Mouse (Mus musculus) effector memory CD4-positive, alpha-beta T cell, adult 5 months (primary cell): Measurements from ENCODE around the gene Rabgap1. TPM values are rescaled to one million over a fixed set of nuclear protein-coding genes. Genes with fewer than 3 reads are reported as not detected.

Experiments
- polyA plus RNA-seq: library from polyadenylated mRNA; unstranded; fragments of 100-300 nt; shearing (Covaris generic); gene quantifications from one replicate; pipeline ENCODE4 v1.2.1, GENCODE M21; 2017

The Rabgap1 gene
- polyA plus RNA-seq, result 49.4 TPM

GRCm38 (mm10) chr2:37442611-37443591 is at the start of gene Rabgap1, which contains the start of the genes Zbtb26 and Zbtb6:
Gene Rabgap1 (plus strand): TSS chr2:37443279.
Gene Zbtb26 (minus strand): TSS chr2:37443135.
Gene Zbtb6 (minus strand): TSS chr2:37443171.

GRCm38 (mm10) chr2:37422306-37423304 is 20.5 kb upstream of the Rabgap1 start, which contains the start of gene Rc3h2:
Gene Rc3h2 (minus strand): TSS chr2:37422903.

GRCm38 (mm10) chr2:37516030-37516710 is 73.1 kb downstream of the Rabgap1 start, which contains the start of gene Gpr21:
Gene Gpr21 (plus strand): TSS chr2:37516332.

Other genes starting within 250 kb of the Rabgap1 start
- gene Olfr366, start 231.7 kb upstream of the Rabgap1 start, polyA plus RNA-seq, result not detected
- not detected for gene Olfr368, start 116.8 kb upstream of the Rabgap1 start, polyA plus RNA-seq
- gene Pdcl, start 83.9 kb upstream of the Rabgap1 start, polyA plus RNA-seq, result 33.0 TPM
- 45.5 TPM for gene Rc3h2, start 20.4 kb upstream of the Rabgap1 start, polyA plus RNA-seq
- gene Zbtb26, start 144 bp upstream of the Rabgap1 start, polyA plus RNA-seq, result 2.6 TPM
- 4.0 TPM for gene Zbtb6, start 108 bp upstream of the Rabgap1 start, polyA plus RNA-seq
- 0.61 TPM for gene Gpr21, start 73.1 kb downstream of the Rabgap1 start, polyA plus RNA-seq